Mouse (Mus musculus) fibroblast of lung, adult 2 months (primary cell): ENCODE measurements at regions not wholly inside any gene's neighbourhood (a gene's known extent, or its start where the extent isn't known, plus 50 kb on each side); places are given as distances from the start of the nearest gene placed in this dataset.
A peak's percentile ranks its signal among the peaks of the same experiment; 100 is the strongest.

Experiments used
- DNase-seq: peaks from one replicate; pipeline ENCODE4 v3.0.0-alpha.2; 2011; ENCODE audit warnings: low read depth

DNA sequence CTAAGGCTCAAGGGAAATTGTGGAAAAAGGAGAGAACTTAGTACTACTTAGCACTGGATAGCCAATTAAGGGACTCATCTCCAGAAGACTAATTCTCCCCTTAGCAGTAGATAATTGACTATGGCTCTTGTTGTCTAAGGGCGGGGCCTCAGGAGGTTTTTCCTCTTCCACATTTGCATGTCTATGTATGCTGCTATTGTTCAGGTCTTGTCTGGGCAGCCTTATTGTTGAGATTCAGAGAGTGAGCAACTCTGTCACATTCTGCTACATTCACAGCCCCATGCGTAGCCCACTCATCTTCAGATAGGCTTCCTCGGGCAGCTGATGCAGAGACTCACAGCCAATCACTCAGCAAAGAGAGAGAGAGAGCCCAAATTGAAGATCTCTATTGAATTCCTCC lies 339.9 kb downstream of the Gpam start:
- DNase-seq: no peak

DNA sequence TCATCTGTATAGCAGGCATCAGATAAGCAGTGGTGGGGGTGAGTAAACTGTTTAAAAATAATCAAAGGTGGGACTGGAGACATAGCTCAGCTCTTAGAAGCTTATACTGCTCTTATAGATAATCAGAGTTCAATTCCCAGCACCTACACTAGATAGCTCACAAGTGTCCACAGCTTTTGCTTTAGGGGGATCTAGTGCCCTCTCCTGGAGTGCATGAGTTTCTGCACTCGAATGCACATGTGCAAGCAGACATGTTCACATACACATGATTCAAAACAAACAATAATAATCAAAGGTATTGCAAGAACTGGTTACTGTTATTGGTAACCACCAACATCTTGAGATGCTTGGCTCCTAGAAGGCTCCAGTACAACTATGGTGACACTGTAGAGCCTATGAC lies 343.3 kb downstream of the Gpam start:
- DNase-seq: no peak

DNA sequence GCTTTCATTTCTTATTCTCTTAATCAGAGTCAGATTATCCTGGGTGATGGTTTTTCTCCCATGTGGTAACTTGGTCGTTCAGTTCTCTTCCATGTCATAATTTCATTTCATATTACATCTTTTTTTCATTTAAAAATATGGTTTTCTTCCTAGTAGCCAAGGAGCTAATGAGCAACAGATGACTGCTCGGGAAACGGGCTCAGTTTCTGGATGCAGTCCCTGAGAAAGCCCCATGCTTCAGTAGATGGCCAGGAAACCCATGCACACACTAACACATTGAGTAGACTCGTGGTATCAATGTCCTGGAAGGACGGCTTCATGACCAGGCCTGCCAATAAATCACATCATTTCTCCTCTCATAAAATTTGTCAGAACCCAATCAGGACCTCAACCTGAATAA lies 369.3 kb downstream of the Gpam start:
- DNase-seq: peak; percentile 82

DNA sequence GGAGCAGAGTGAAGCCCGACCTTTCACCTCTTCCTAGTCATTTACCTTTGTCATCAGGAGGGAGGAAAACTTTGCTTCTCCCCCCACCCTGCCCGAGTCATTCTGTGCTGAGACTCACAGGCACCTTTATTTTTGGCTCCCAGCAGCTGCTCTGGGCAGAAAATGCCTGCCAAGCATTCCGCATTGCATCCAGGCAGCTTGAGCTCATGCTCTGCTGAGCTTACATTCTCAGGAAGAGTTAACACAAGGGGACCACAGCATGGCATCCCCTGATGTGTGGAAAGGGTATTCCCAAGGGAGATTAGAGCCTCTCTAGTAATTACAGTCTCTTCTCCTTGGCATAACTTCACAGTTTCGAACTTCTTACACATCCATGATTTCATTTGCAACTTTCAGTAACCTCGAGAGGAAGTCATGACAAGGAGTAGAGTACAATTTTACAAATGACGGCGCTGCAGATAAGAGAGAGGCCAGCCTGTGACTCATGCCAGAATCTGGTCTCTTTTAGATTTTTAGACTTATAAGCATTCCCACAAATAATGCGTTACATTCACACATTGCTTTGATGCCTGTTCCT lies 370.3 kb downstream of the Gpam start:
- DNase-seq: peak; percentile 22

DNA sequence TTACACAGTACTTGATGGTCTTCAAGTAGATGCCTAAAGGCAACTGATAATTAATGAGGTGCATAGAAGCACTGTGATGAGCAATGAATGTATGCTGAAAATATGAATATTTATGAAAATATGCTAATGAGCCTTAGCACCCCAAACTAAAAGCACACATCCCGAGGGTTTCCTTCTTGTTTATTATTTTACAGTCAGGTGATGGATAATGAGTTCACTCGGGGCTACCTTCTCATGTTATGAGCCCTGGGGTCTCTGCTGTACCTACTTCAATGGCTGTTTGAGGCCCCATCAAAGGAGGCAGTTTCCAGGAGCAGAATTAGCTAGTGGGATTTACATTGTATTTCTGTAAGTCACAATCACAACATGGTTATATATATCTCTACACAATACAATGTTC lies 371.6 kb downstream of the Gpam start:
- no peak for DNase-seq

DNA sequence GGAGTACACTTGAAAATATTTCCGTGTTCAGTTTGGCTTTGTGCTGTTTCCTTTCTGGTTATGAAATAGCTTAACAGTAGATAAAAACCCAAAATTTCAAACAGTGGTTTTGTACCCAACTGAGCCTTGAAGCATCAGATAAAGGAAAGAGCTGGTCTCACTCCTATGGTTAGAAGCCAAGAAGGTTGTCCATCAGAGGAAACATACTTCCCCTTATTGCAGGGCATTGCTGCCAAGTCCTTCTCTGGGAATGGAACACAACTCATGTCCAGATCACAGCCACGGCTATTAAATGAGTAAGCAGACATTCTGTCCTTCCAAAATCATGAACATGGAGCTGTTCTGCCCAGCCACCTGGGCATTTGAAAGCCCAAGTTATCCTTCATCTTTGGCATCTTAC lies 393.1 kb downstream of the Gpam start:
- DNase-seq: peak; percentile 15

DNA sequence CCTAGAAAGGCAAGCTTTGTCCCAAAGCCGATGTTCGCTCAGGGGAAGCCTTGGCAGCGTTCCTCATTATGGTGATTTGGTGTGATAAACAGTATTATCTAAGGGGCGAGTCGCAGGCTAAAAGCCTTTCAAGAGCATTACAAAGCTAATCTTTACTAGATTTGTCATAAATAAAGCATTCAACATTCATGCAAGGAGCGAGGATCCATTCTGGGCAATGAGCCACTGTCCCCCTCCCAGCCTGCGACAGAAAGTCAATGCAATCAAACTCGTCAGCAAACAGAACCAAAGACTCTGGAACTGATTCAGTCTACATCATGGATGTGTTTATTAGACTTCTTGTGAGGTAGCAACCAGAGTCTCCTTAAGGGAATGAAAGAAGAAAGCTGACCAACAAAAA lies 395.3 kb downstream of the Gpam start:
- no peak for DNase-seq

DNA sequence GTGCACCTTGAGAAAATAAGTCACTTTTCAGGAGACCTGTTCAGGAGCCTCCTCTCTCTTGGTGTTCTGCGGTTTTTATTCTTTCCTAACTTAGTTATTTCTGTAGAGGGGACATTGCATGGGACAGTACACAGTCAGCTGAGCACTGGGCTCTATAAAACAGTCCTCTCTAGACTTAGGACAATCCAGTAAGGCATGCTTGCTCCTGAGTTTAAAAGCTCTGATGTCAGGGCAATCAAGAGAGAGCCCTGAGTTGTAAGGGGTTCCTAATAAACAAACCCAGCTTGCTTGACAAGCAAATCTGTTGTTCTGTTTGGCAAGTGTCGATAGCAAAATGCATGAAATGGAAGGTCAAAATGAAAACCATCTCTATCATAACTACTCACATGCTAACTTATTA lies 395.7 kb downstream of the Gpam start:
- DNase-seq: no peak

DNA sequence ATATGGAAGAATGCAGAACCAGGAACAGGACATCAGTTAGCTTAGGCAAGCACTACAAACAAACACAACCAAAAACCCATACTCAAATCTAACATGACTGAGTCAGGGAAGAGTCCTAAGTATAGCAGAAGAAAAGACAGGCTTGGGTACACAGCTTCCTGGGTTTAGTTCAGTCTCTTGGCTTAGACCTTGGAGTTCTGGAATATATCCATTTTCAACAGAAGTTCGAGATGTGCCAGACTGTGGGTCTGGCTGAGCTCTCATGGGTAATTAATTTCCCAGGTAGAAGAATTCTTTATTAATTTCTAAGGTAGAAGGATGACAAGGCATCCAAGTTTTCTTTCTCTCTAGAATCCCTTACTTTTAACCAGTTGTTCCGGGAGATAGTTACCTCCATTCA lies 396.2 kb downstream of the Gpam start:
- DNase-seq: no peak

DNA sequence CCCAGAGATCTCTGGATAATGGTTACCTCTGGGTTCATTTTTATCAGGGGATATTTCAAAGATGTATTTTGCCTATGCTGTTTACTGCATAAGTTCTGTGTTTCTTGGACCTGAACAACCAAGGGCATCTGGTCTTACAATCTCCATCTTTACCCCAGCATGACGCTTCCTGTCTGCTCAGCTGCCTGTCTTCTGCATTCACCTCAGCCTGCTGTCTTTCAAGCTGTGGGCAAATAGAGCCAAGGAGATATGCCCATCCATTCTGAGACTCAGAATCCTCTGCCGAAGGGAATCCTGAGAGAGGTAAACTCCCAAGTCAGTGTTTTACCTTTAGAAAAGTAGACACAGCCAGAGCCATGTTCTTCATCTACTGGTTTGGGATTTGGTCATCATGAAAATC lies 396.7 kb downstream of the Gpam start:
- no peak for DNase-seq

DNA sequence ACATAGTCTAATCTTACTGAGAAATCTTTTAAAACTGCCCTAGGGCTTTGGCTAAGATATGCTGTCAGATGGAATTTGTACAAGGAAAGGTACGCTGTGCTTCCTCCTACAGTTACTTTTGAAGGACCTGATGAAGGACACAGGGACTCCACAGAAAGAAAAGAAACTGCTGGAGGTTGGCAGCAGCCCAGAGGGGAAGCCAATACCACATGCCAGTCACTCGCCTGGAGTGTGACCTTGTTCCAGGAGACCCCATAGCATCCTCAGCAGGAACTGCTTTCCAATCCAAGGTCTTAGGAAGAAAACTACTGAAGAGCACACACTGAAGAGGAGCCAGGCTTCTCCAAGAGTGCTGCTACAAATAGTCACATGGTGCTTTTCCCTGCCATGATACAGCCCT lies 404.9 kb downstream of the Gpam start:
- DNase-seq: no peak

DNA sequence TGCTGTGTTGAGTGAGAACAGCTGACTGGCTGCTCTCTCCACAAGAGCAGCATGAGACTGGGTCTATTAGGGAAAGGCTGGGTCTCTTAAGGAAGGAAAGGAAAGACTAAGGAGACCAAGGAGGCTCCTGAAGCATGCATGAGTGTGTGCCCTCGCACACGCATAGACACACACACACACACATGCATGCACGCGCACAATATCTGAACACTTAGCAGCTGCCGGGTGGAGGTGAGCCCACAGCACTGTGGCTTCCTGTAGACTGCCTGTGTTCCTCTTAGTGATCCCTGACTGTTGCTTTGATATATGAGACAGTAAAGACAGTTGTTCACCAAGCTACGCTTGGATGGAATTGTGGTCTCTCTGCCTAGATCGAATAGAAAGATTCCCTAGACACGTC lies 429.6 kb downstream of the Gpam start:
- no peak for DNase-seq

DNA sequence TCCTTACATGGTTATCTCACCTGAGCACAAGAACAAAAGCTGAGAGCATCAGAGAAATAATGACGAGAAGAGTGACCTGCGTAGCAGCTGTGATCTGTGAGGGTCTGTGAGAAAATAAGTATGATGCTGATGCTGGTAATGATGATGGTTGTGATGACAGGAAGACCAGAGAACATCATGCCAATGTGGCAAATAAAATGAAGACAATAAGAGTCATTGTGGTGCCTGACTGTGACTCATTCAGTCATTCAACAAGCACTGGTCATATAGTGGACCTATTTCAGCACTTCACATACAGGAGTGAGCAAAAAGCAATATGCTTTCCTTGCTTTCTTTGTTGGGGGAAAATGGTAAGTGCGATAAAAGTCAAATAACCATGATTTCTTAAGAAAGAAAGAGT lies 433.3 kb downstream of the Gpam start:
- no peak for DNase-seq

DNA sequence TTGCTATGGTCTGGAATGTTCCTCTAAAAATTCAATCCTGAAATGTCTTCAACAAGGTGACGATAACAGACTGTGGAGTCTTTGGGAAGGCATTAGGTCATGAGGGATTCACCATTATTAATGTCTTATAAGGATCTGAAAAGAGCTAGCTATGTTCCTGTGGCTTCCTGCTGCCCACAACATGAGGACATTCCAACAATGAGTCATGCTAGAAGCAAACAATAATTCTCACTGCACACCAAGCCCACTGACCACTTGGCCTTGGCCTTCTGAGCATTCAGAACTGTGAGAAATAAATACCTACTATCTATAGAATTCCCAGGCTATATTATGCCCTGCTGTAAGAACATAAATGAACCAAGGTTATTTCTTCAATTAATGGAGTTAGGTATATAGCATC lies 433.9 kb downstream of the Gpam start:
- DNase-seq: no peak

DNA sequence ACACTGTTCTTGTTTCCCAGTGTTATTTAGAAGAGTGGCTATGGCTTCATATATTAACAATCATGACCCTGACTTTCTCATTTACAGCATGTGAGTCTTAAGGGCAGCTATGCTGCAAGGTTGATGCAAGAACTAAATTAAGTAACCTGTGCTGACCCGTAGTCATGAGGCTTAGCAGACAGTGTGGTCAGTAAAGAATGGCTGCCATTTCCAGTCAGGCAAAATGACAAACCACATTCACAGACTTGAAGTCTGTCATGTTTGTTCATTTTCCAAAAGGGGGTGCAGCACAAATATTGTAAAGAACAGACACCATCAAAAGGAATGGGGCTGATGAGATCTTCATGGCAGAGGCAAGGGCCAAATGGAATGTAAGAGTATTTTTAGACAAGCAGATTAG lies 435.2 kb downstream of the Gpam start:
- peak; percentile 69 for DNase-seq

DNA sequence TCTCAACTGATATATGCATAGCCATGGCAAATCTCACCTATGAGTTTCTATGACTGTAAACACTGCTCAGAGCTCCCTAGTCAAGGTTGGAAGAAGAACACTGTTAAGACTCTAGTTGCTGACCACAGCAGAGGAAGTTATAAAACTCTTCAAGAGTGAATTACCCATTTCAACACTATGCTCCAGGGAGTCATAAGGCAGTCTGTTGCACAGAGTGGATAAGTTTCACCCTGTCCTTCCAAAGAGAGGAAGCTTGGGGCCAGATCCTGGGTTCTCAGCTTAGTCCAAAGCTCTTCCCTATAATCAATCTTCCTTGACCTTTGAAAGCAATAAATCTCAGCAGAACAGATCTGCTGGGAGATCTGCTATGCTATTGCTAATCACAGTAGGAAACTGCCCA lies 438.4 kb downstream of the Gpam start:
- DNase-seq: no peak

DNA sequence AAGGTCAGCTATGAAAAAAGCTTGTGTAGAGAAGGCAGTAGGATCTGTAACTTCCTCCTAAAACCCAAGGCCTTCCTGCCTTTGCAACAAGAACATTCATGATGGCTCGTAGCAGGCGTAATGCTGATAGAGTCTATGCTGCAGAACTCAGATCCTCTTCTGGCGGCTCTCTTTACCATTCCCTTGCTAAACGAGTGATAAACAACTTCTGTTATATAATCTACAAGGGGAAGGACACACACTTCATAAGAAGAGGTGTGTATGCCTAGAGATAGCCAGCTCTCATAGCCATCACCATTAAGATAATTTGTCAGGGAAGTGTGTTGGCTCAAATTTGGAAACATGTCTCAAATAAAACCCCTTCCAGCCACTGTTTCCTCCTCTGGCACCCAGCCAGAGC lies 441.9 kb downstream of the Gpam start:
- DNase-seq: no peak
